Mouse (Mus musculus): Measurements from ENCODE around the gene Dctn1. TPM values are rescaled to one million over a fixed set of nuclear protein-coding genes. Genes with fewer than 3 reads are reported as not detected.

Dctn1 gene
- polyA plus RNA-seq, 1 experiment from 2014 or later, result 108 TPM

- no peak for DNase-seq (ENCODE audit: low spot score)
- Histone ChIP-seq H3K27ac (no peak within 1 kb of the TSS), H3K36me3 (no peaks in the 10 kb centered on the region), H3K9me3 (replicated peaks) (no peaks in the 10 kb centered on the region), H3K4me1 (peaks cover 9% of the 10 kb centered on the region), H3K27me3 (ENCODE audit: low read depth, poor library complexity, severe bottlenecking) (no peaks in the 10 kb centered on the region), H3K4me3 (no peak within 1 kb of the TSS)
- WGBS, result 85% methylated on average over 3 of the region's 3 CpGs
Measured at GRCm38 (mm10) chr6:83219814-83220213, 54.1 kb downstream of the Dctn1 start, which contains the start of gene Slc4a5. Gene Slc4a5 (plus strand): TSS chr6:83219828.

DNA sequence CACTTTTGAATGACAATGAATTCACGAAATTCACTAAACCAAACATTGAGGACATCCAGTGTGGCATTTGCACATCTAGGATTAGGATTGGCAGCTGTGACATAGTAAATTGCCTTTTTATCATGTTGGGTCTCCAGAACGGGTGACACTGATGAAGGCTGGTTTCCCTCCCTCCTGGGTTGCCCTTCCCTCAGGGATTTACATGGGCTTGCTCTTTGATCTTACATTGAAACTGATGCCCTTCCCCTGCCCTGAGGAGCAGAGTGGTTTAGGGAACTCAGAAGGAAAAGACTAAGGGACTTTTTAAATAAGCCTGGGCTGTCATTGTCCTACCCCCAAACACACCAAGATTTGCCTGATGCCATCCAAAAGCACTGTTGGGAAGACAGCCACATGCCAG, 65.8 kb downstream of the Dctn1 start:
- Histone ChIP-seq H3K4me3 (no peak overlapping the region), H3K27ac (no peak overlapping the region), H3K9me3 (replicated peaks) (no peaks in the 10 kb centered on the region), H3K36me3 (no peaks in the 10 kb centered on the region), H3K27me3 (ENCODE audit: low read depth, poor library complexity, severe bottlenecking) (peaks cover 30% of the 10 kb centered on the region), H3K4me1 (peaks cover 28% of the 10 kb centered on the region)
- no peak for DNase-seq (ENCODE audit: low spot score)
- WGBS, result 36% methylated on average over 2 of the region's 2 CpGs

GRCm38 (mm10) chr6:83233306-83233705, 67.6 kb downstream of the Dctn1 start:
- Histone ChIP-seq H3K27ac (no peak overlapping the region), H3K9me3 (replicated peaks) (no peaks in the 10 kb centered on the region), H3K36me3 (no peaks in the 10 kb centered on the region), H3K4me3 (no peak overlapping the region), H3K4me1 (peaks cover 41% of the 10 kb centered on the region), H3K27me3 (ENCODE audit: low read depth, poor library complexity, severe bottlenecking) (peaks cover 46% of the 10 kb centered on the region)
- WGBS, result 75% methylated on average over 4 of the region's 4 CpGs
- no peak for DNase-seq (ENCODE audit: low spot score)

GRCm38 (mm10) chr6:83234280-83234741, 68.6 kb downstream of the Dctn1 start:
- no peaks in the 10 kb centered on the region for H3K36me3 ChIP-seq
- DNase-seq (ENCODE audit: low spot score), result no peak
- H3K4me3 ChIP-seq, result peak overlapping the region; percentile 37
- peaks cover 48% of the 10 kb centered on the region for H3K4me1 ChIP-seq
- H3K27ac ChIP-seq, result peak overlapping the region; percentile 70
- WGBS, result under 1% methylated on average over 14 of the region's 14 CpGs
- no peaks in the 10 kb centered on the region for H3K9me3 ChIP-seq (replicated peaks)
- H3K27me3 ChIP-seq (ENCODE audit: low read depth, poor library complexity, severe bottlenecking), result peaks cover 56% of the 10 kb centered on the region

DNA sequence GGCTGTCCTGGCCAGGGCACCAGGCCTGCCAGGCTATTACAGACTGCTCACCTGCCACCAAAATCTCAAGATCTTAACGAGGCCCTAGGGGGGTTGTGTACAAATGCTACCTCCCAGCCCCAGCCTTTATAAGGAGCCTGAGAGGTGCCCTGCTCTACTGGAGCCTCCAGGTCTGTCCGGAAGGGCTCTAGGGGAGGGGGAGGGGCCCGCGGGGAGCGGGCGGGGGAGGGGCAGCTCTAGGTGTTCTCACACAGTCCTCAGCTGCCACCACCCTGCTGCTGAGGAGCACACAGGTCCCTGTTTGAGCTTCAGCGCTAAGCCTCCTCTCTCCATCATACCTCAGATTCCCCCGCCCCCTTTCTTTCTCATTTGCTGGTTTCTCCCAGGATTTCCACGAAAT, 71.4 kb downstream of the Dctn1 start:
- DNase-seq (ENCODE audit: low spot score), result no peak
- WGBS, result 2% methylated on average over 9 of the region's 9 CpGs
- H3K9me3 ChIP-seq (replicated peaks), result no peaks in the 10 kb centered on the region
- peak overlapping the region; percentile 44 for H3K4me3 ChIP-seq
- peak overlapping the region; percentile 75 for H3K27ac ChIP-seq
- H3K4me1 ChIP-seq, result peaks cover 68% of the 10 kb centered on the region
- peaks cover 69% of the 10 kb centered on the region for H3K27me3 ChIP-seq (ENCODE audit: low read depth, poor library complexity, severe bottlenecking)
- H3K36me3 ChIP-seq, result no peaks in the 10 kb centered on the region

GRCm38 (mm10) chr6:83244422-83245061, 78.8 kb downstream of the Dctn1 start:
- H3K27ac ChIP-seq, result peak overlapping the region; percentile 61
- no peaks in the 10 kb centered on the region for H3K9me3 ChIP-seq (replicated peaks)
- H3K36me3 ChIP-seq, result no peaks in the 10 kb centered on the region
- no peak overlapping the region for H3K4me3 ChIP-seq
- 24% methylated on average over 10 of the region's 10 CpGs for WGBS
- no peak for DNase-seq (ENCODE audit: low spot score)
- peaks cover 11% of the 10 kb centered on the region for H3K27me3 ChIP-seq (ENCODE audit: low read depth, poor library complexity, severe bottlenecking)
- peaks cover 55% of the 10 kb centered on the region for H3K4me1 ChIP-seq

DNA sequence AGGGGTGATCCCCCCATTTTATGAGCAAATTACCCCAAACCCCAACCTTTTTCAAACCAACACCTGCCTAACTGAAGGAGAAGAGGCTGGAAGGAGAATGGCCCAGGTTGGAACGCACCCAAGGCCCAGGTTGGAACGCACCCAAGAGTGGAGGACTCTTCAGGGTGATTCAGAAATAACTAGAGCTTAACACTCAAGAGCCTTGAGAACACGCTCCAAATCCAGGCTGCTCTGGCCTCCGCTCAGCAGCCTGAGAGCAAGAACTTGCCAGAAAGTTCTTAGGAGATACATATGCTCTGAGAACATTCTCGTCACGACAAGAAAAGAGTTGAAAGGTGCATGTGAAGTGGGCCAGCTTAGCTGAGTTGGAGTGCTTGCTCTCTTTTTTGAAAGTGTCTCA, 79.4 kb downstream of the Dctn1 start:
- H3K4me1 ChIP-seq, result peaks cover 50% of the 10 kb centered on the region
- peak overlapping the region; percentile 61 for H3K27ac ChIP-seq
- H3K27me3 ChIP-seq (ENCODE audit: low read depth, poor library complexity, severe bottlenecking), result peaks cover 5% of the 10 kb centered on the region
- DNase-seq (ENCODE audit: low spot score), result no peak
- 89% methylated on average over 6 of the region's 6 CpGs for WGBS
- no peaks in the 10 kb centered on the region for H3K9me3 ChIP-seq (replicated peaks)
- no peak overlapping the region for H3K4me3 ChIP-seq
- H3K36me3 ChIP-seq, result no peaks in the 10 kb centered on the region

DNA sequence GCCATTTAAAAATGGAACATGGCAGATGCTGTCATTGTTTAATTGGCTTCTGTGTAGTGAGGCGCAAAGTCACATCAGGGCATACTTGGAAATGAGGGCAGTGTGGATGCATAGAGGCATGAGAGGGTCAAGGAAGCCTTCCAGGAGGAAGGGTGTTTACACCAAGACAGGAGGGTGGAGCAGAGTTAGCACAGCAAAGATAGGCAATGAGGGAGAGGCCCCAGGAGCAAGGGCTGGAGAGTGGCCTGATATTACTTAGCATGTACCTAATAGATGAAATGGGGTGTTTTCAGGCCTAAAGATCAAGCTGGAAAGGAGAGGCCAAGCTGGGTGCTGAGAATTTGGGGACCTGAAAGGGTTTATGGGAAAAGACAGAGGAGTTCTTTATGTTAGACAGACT, 80.3 kb downstream of the Dctn1 start:
- Histone ChIP-seq H3K36me3 (no peaks in the 10 kb centered on the region), H3K27me3 (ENCODE audit: low read depth, poor library complexity, severe bottlenecking) (no peaks in the 10 kb centered on the region), H3K9me3 (replicated peaks) (no peaks in the 10 kb centered on the region), H3K4me1 (peaks cover 42% of the 10 kb centered on the region), H3K27ac (no peak overlapping the region), H3K4me3 (no peak overlapping the region)
- 100% methylated on average over 1 of the region's 1 CpGs for WGBS
- no peak for DNase-seq (ENCODE audit: low spot score)

DNA sequence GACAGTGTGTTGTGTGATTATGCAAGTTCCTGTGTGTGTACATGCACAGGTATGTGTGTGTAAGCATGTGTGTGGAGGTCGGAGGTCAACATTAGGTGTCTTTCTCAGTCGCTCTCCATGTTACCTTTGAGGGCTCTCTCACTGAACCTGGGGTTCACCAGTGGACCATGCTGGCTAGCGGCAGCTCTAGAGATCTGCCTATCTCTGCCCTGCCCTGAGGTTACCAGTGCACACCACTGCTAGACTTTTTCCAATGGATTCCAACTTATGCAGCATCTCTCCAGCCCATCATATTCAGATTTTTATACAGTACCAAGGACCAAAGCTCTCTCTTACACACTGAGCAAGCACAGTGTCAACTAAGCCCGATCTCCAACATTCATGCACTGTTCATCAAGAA, 81.0 kb downstream of the Dctn1 start:
- Histone ChIP-seq H3K27me3 (ENCODE audit: low read depth, poor library complexity, severe bottlenecking) (no peaks in the 10 kb centered on the region), H3K9me3 (replicated peaks) (no peaks in the 10 kb centered on the region), H3K4me1 (peaks cover 34% of the 10 kb centered on the region), H3K27ac (no peak overlapping the region), H3K36me3 (no peaks in the 10 kb centered on the region), H3K4me3 (no peak overlapping the region)
- WGBS, result 93% methylated on average over 4 of the region's 4 CpGs
- no peak for DNase-seq (ENCODE audit: low spot score)

DNA sequence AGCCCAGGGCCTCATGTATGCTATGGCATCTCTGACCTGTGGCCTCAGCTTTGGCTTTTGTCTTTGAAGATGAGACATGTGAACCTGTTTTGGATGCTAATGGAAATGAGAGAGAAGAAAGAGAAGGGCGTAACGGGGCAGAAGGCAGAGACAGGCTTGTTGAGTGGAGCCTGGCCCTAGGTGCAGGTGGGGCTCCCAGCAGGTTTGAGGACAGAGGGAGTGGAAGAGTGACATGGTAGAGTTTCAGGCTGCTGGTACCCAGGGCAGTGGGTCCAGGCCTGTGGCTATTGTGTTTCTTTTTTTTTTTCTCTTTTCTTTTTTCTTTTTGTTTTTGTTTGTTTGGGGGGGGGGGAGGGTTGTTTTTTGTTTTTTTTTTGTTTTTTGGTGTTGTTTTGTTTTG, 81.4 kb downstream of the Dctn1 start:
- WGBS, result 88% methylated on average over 2 of the region's 2 CpGs
- Histone ChIP-seq H3K4me1 (peaks cover 30% of the 10 kb centered on the region), H3K4me3 (no peak overlapping the region), H3K27me3 (ENCODE audit: low read depth, poor library complexity, severe bottlenecking) (no peaks in the 10 kb centered on the region), H3K9me3 (replicated peaks) (no peaks in the 10 kb centered on the region), H3K36me3 (no peaks in the 10 kb centered on the region), H3K27ac (no peak overlapping the region)
- DNase-seq (ENCODE audit: low spot score), result no peak

Other genes starting within 250 kb of the Dctn1 start
- gene Sema4f, start 226.2 kb upstream of the Dctn1 start, polyA plus RNA-seq (2016; fragmentation: Nextera tagmentation; extraction: Ambion mirVana), result 0.83 and 1.9 TPM in 2 replicates
- gene M1ap, start 219.0 kb upstream of the Dctn1 start, polyA plus RNA-seq (2016; fragmentation: Nextera tagmentation; extraction: Ambion mirVana), result 0.19 and 0.33 TPM in 2 replicates
- gene Dok1, start 132.4 kb upstream of the Dctn1 start, polyA plus RNA-seq (2016; fragmentation: Nextera tagmentation; extraction: Ambion mirVana), result 9.8 and 14.9 TPM in 2 replicates
- gene Loxl3, start 131.7 kb upstream of the Dctn1 start, polyA plus RNA-seq (2016; fragmentation: Nextera tagmentation; extraction: Ambion mirVana), result 6.3 and 12.8 TPM in 2 replicates
- 167 and 169 TPM in 2 replicates for gene Aup1, start 111.4 kb upstream of the Dctn1 start, polyA plus RNA-seq (2016; fragmentation: Nextera tagmentation; extraction: Ambion mirVana)
- 76.2 and 82.6 TPM in 2 replicates for gene Htra2, start 110.6 kb upstream of the Dctn1 start, polyA plus RNA-seq (2016; fragmentation: Nextera tagmentation; extraction: Ambion mirVana)
- gene Dqx1, start 108.1 kb upstream of the Dctn1 start, polyA plus RNA-seq (2016; fragmentation: Nextera tagmentation; extraction: Ambion mirVana), result 1.4 and 1.5 TPM in 2 replicates
- gene Tlx2, start 95.6 kb upstream of the Dctn1 start, polyA plus RNA-seq (2016; fragmentation: Nextera tagmentation; extraction: Ambion mirVana), result 0.16 TPM in 1 of 2 replicates, not detected in the other
- 46.5 and 46.9 TPM in 2 replicates for gene Pcgf1, start 88.1 kb upstream of the Dctn1 start, polyA plus RNA-seq (2016; fragmentation: Nextera tagmentation; extraction: Ambion mirVana)
- gene Lbx2, start 79.6 kb upstream of the Dctn1 start, polyA plus RNA-seq (2016; fragmentation: Nextera tagmentation; extraction: Ambion mirVana), result 0.82 and 1.5 TPM in 2 replicates
- 1.7 and 3.8 TPM in 2 replicates for gene Ccdc142, start 64.3 kb upstream of the Dctn1 start, polyA plus RNA-seq (2016; fragmentation: Nextera tagmentation; extraction: Ambion mirVana)
- 2.1 and 2.8 TPM in 2 replicates for gene Gm42688, start 64.3 kb upstream of the Dctn1 start, polyA plus RNA-seq (2016; fragmentation: Nextera tagmentation; extraction: Ambion mirVana)
- gene Mrpl53, start 56.9 kb upstream of the Dctn1 start, polyA plus RNA-seq (2016; fragmentation: Nextera tagmentation; extraction: Ambion mirVana), result 150 and 163 TPM in 2 replicates
- gene Mogs, start 50.4 kb upstream of the Dctn1 start, polyA plus RNA-seq (2016; fragmentation: Nextera tagmentation; extraction: Ambion mirVana), result 45.3 and 53.8 TPM in 2 replicates
- 136 and 188 TPM in 2 replicates for gene Wbp1, start 44.4 kb upstream of the Dctn1 start, polyA plus RNA-seq (2016; fragmentation: Nextera tagmentation; extraction: Ambion mirVana)
- 17.4 and 17.8 TPM in 2 replicates for gene Ino80b, start 40.5 kb upstream of the Dctn1 start, polyA plus RNA-seq (2016; fragmentation: Nextera tagmentation; extraction: Ambion mirVana)
- 34.2 and 51.8 TPM in 2 replicates for gene Rtkn, start 30.5 kb upstream of the Dctn1 start, polyA plus RNA-seq (2016; fragmentation: Nextera tagmentation; extraction: Ambion mirVana)
- 10.9 and 13.7 TPM in 2 replicates for gene Wdr54, start 9.5 kb upstream of the Dctn1 start, polyA plus RNA-seq (2016; fragmentation: Nextera tagmentation; extraction: Ambion mirVana)
- 0.80 and 1.6 TPM in 2 replicates for gene 1700003E16Rik, start 9.5 kb upstream of the Dctn1 start, polyA plus RNA-seq (2016; fragmentation: Nextera tagmentation; extraction: Ambion mirVana)
- 0.23 and 0.25 TPM in 2 replicates for gene Slc4a5, start 53.9 kb downstream of the Dctn1 start, polyA plus RNA-seq (2016; fragmentation: Nextera tagmentation; extraction: Ambion mirVana)
- gene Mthfd2, start 160.0 kb downstream of the Dctn1 start, polyA plus RNA-seq (2016; fragmentation: Nextera tagmentation; extraction: Ambion mirVana), result 64.9 and 94.0 TPM in 2 replicates
- gene Mob1a, start 160.1 kb downstream of the Dctn1 start, polyA plus RNA-seq (2016; fragmentation: Nextera tagmentation; extraction: Ambion mirVana), result 54.1 and 63.3 TPM in 2 replicates
- gene Bola3, start 183.2 kb downstream of the Dctn1 start, polyA plus RNA-seq (2016; fragmentation: Nextera tagmentation; extraction: Ambion mirVana), result 162 and 171 TPM in 2 replicates

Measured in limb, embryonic 10.5 days (tissue).